Mouse (Mus musculus): ENCODE measurements around the gene Col6a3.

Col6a3 gene

GRCm38 (mm10) chr1:90797276-90797891 lies 46.4 kb downstream of the Col6a3 start:
- no peak for DNase-seq (ENCODE audit: low spot score in 2 of 2)

- DNase-seq (ENCODE audit: low spot score in 2 of 2): no peak
Observed at GRCm38 (mm10) chr1:90793368-90793767, 50.4 kb downstream of the Col6a3 start.

GRCm38 (mm10) chr1:90790925-90791324 lies 52.8 kb downstream of the Col6a3 start:
- DNase-seq (ENCODE audit: low spot score in 2 of 2): no peak

DNA sequence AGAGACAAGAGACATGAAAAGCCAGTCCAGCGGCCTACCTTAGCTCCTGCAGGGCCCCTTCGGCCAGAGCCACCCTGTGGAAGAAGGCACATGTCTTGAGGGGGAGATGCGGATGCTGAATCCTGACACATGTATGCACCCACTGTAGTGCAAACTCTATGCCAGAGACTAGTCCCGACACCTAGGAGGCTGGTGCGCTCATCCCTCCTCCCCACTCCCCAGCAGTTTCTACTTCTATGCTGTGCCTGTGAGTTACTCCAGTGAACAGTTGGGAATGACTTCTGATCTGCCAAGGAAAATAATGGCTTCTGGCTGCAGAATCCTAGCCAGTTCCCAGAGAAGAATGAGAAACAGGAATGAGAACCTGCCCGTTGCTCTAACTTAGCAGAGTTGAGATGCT lies 54.3 kb downstream of the Col6a3 start:
- no peak for DNase-seq (ENCODE audit: low spot score in 2 of 2)

DNA sequence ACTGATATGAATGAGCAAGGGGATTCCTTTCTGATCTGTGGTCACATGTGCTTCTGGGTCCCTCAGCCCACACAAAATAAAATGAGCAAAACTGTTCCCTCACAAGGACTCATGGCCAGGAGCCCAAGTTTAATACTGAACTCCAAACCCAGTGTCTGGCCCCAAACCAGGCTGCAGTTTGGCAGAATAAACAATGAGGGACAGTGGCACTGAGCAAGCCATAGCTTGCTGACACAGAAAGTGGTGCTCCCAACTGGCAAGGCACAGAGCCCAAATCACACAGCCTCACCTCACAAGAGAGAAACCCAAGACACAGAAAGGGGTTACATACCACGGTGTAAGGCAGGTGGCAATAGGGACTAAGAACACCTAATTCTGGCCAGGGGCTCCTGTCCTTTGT lies 63.3 kb downstream of the Col6a3 start:
- no peak for DNase-seq (ENCODE audit: low spot score in 2 of 2)

DNA sequence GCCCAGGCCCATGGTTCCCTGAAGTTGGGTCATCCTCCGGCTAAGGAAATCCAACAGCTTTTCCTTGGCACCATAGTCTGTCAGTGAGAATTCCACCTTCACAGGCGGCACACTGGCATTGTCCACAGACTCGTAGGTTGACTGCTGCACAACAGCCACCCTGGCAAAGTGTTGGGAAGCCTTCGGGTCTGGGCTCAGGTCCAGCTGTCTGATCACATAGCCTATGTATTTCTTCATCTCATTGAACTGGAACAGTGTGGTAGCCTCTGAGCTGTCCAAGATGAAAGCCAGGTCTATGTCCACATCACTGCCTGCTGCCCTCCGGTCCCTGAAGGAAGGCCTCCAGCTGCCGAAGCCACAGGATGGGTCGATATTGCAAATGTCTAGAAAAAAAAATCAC lies 64.7 kb downstream of the Col6a3 start:
- DNase-seq (ENCODE audit: low spot score in 2 of 2): no peak

GRCm38 (mm10) chr1:90775477-90776241 lies 68.1 kb downstream of the Col6a3 start:
- DNase-seq (ENCODE audit: low spot score in 2 of 2): no peak

- no peak for DNase-seq (ENCODE audit: low spot score in 2 of 2)
Observed at GRCm38 (mm10) chr1:90771172-90771571, 72.6 kb downstream of the Col6a3 start.

GRCm38 (mm10) chr1:90770027-90770426 lies 73.7 kb downstream of the Col6a3 start:
- no peak for DNase-seq (ENCODE audit: low spot score in 2 of 2)

DNA sequence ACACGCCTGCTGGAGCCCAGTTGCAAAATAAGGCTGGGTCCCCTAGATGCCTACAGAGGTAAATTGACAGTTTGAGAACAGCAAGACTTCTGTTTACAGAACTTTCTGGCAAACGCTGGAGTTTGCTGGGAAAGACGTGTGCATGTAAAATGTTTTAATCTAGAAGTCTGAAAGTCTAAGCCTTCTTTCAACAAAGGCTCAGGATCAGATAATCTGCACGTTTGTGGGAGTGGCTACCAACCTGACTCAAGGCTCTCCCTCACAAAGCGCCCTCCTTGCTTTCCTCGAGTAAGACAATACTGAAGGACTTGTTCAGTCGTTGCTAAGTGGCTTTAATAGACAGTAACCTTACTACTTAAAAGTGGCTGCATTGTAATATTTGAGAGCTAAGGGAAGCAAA lies 74.5 kb downstream of the Col6a3 start:
- DNase-seq (ENCODE audit: low spot score in 2 of 2): no peak

DNA sequence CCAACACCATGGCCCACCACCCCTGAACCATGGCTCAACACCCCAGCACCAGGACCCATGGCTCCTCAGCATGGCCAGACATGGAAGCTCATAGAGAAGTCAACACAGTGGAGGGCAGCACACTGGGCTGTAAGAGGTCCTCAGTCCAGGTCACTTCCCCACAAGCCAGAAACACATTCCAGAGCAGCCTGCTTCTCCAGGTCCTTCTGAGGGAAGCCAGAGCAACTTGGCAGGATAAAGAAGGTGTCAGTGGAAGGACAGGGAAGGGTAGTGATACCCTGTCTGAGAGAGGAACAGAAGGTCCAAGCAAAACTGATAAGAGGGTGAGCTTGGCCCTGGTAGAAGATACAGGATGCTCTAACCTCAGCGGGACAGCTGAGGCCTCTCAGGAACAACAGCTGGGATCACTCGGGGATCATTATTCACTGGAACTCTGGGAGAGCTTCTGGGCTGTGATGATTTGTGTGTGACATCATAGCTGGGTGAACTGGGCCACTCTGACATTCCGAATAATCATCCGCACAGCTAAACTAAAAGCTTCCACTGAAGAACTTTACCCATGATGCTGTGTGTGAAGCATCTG lies 85.6 kb downstream of the Col6a3 start:
- no peak for DNase-seq (ENCODE audit: low spot score in 2 of 2)

DNA sequence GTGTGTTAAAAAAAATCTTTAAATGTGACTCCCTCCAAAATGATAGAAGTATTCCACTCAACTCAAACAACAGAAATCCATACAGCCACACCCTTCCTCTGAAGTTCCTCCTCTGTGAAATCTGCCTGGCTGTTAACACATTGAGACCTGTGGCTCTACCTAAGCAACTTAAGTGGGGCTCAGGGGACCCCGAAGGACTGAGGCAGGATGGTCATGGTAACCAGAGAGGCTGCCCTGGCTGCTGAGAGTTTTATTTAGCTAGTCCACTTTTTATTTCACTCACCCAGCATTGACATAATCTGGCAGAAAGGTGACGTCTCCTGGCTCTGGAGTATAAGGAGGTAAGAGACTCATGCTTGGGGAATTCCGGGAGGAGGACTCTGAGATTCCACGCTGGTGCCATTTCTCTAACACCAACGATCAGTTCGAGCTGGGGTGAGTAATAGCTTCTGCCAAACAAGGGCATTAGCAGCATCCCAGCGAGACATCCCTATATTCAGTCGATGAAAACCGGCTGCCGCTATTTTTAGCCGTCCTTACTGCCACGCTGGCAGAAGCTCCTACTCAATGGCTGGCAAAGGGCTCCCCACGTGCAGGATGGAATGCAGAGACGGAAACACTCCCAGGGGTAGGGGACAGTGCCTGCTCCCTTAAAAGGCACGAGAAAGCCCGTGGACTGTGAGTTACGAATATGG lies 89.8 kb downstream of the Col6a3 start:
- DNase-seq (ENCODE audit: low spot score in 2 of 2): no peak

DNA sequence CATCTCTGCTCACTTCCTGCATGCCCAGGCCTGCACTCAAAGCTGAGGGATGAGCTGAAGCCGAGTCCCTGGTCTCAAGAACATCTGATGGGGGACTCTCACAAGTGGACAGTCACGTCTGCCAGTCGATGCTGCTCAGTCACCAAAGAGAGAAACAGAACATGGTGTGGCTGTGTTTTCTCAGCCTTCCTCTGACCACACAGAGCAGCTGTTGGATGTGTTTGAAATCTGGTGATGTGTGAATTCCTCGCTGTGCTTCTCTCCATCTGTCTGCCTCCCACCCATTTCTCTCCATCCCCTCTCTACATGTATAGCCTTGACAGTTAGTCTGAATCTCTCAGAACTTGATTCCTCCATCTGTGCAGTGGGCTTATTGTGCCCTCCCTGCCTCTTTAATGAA lies 92.5 kb downstream of the Col6a3 start:
- DNase-seq (ENCODE audit: low spot score in 2 of 2): no peak

- DNase-seq (ENCODE audit: low spot score in 2 of 2): no peak
Observed at GRCm38 (mm10) chr1:90750169-90750568, 93.6 kb downstream of the Col6a3 start.

- no peak for DNase-seq (ENCODE audit: low spot score in 2 of 2)
Observed at GRCm38 (mm10) chr1:90748544-90748943, 95.2 kb downstream of the Col6a3 start.

DNA sequence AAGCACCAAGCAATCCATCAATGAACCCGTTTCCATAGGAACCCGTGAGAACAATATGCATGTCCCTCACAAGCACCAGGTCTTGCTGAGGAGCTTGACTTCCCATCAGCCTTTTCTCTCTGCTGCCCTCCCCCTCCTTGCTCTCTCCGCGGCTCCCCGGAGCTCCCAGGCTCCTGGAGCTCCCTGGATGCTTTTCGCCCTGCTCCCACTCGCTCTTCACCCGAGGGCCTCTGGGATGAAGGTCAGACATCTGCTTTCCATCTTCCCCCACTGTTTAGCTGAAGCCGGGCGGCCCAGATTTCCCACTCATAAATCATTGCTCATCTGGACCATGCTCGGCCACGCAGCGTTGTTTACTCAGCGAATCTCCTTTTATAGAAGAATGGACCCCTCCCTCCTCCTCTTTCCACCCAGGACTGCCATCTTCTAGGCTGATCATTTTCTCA lies 99.8 kb downstream of the Col6a3 start:
- no peak for DNase-seq (ENCODE audit: low spot score in 2 of 2)

GRCm38 (mm10) chr1:90743445-90743844 lies 100.3 kb downstream of the Col6a3 start:
- no peak for DNase-seq (ENCODE audit: low spot score in 2 of 2)

GRCm38 (mm10) chr1:90742641-90743040 lies 101.1 kb downstream of the Col6a3 start:
- DNase-seq (ENCODE audit: low spot score in 2 of 2): no peak

- peak in 1 of 2 experiments; percentile 9 for DNase-seq (ENCODE audit: low spot score in 2 of 2)
Observed at GRCm38 (mm10) chr1:90740216-90741170, 103.3 kb downstream of the Col6a3 start.

- DNase-seq (ENCODE audit: low spot score in 2 of 2): no peak
Observed at GRCm38 (mm10) chr1:90738913-90739312, 104.9 kb downstream of the Col6a3 start.

GRCm38 (mm10) chr1:90729466-90729865 lies 114.3 kb downstream of the Col6a3 start:
- DNase-seq (ENCODE audit: low spot score in 2 of 2): no peak

All from spleen, postnatal 36 days (tissue).